Mouse (Mus musculus) stomach, postnatal 0 days (tissue): ENCODE data around the gene Tub. TPM values are rescaled to one million over a fixed set of nuclear protein-coding genes. Genes with fewer than 3 reads are reported as not detected.

Experiments
- ATAC-seq: fragments of 200-750 bp; cut with Nextera tagmentation; 2 replicates; pipeline ENCODE4 v1.8.0; 2017; ENCODE audit not compliant: low FRiP score, low TSS enrichment
- DNase-seq: peaks from one replicate; pipeline ENCODE4 v3.0.0-alpha.2; 2016; ENCODE audit warnings: low spot score
- H3K27ac ChIP-seq: fragments of 300-500 bp; sonication (generic); replicated peaks from 2 replicates; pipeline ENCODE4 v1.5.1; 2014; ENCODE audit warnings: mild to moderate bottlenecking, control low read depth
- H3K27me3 ChIP-seq: fragments of 300-500 bp; sonication (generic); 2 replicates; pipeline ENCODE4 v1.6.1; 2014; ENCODE audit warnings: low read length; ENCODE audit not compliant: control insufficient read depth, insufficient read depth
- H3K36me3 ChIP-seq: fragments of 300-500 bp; sonication (generic); 2 replicates; pipeline ENCODE4 v1.6.1; 2014; ENCODE audit warnings: low read length, mixed read lengths; ENCODE audit not compliant: control insufficient read depth, insufficient read depth
- H3K4me1 ChIP-seq: fragments of 300-500 bp; sonication (generic); replicated peaks from 2 replicates; pipeline ENCODE4 v1.6.1; 2014; ENCODE audit warnings: antibody characterized with exemption; ENCODE audit not compliant: control insufficient read depth, insufficient read depth
- H3K4me2 ChIP-seq: fragments of 300-500 bp; sonication (generic); replicated peaks from 2 replicates; pipeline ENCODE4 v1.6.1; 2014; ENCODE audit warnings: low read depth, mild to moderate bottlenecking, control low read depth, moderate library complexity
- H3K4me3 ChIP-seq: fragments of 300-500 bp; sonication (generic); 2 replicates; pipeline ENCODE4 v1.5.1; 2014; ENCODE audit warnings: low read depth, low read length, control low read depth
- H3K9ac ChIP-seq: fragments of 300-500 bp; sonication (generic); 2 replicates; pipeline ENCODE4 v1.6.1; 2014; ENCODE audit warnings: mild to moderate bottlenecking, low read length, control low read depth, mixed read lengths
- H3K9me3 ChIP-seq: fragments of 300-500 bp; sonication (generic); 2 replicates; pipeline ENCODE4 v1.6.1; 2016; ENCODE audit warnings: low read length; ENCODE audit not compliant: control insufficient read depth
- CTCF ChIP-seq: IDR thresholded peaks from 2 replicates; pipeline ENCODE4 v1.5.1; 2016; ENCODE audit warnings: antibody characterized with exemption, low read depth, mild to moderate bottlenecking, moderate library complexity
- EP300 ChIP-seq: optimal IDR thresholded peaks from 2 replicates; pipeline ENCODE3; 2016; ENCODE audit warnings: antibody characterized with exemption
- WGBS: fragments of 180-500 bp; shearing (Covaris S2); extraction: QIAGEN DNeasy Blood & Tissue Kit; methylation state at CpG from one replicate; pipeline ENCODE4 v1.1.7; 2014; 5-methylcytosine and 5-hydroxymethylcytosine counted together
- polyA plus RNA-seq: library from polyadenylated mRNA; unstranded; fragments of >200 nt; fragmentation: Nextera tagmentation; extraction: Ambion mirVana; gene quantifications from 2 replicates; pipeline ENCODE4 v1.2.1, GENCODE M21; 2015

Tub gene
- polyA plus RNA-seq, 1 experiment from 2014 or later, result 0.90 TPM

DNA sequence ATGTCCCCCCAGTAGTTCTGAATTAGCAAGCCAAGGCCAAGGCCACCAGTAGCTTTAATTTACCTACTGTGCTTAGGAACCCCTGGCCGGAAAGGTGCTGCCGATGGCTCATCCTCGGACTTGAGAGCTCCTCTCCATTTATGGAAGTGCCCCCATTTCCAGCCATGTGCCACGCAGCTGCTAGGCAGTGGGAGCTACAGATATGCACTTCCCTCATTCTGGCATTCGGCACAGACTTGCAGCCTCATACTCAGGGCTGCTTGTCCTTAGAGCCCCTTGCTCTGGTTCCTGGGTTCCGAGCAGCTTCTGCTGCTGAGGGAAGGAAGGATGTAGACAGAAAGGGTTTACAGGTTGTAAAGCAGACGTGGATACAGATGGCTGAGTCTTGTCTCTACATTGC lies 64.7 kb downstream of the Tub start:
- H3K27me3 ChIP-seq, result peaks cover 3% of the 10 kb centered on the region; the same call in 1 of the 2 replicates
- H3K9ac ChIP-seq, result no peak overlapping the region
- DNase-seq (no peak), ATAC-seq (no peak)
- WGBS, result 79% methylated on average over 7 of the region's 7 CpGs
- H3K4me3 ChIP-seq, result no peak overlapping the region
- H3K27ac ChIP-seq, result no peak overlapping the region
- H3K4me1 ChIP-seq, result no peaks in the 10 kb centered on the region
- H3K36me3 ChIP-seq, result no peaks in the 10 kb centered on the region
- no peak overlapping the region for H3K4me2 ChIP-seq
- H3K9me3 ChIP-seq, result no peaks in the 10 kb centered on the region
- TF ChIP-seq EP300 (no peak), CTCF (no peak)

DNA sequence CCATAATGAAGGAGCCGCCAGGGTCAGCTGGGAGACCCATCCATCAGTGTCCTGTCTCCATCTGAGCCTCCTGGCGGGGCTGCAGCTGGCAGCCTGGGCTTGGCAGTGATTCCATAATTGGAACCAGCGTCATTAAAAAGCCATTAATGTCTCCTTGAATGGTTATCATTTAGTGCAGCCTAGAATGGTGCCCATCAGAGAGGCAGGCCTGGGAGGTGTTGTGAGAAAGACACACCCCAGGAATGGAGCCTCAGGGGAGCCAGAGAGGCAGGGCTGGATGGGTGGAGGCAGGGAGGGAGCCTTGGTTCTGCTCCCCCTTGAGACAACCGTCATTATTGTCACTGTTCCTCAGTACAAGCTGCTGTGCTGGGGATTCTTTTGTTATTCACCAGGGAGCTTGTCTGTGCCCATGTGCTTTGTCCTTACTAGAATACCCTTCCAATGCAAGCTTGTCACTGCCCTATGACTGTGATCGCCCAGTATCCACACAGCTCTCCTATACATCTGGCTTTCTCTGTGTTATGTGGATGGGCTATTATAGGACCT lies 66.3 kb downstream of the Tub start:
- H3K4me2 ChIP-seq, result no peak overlapping the region
- WGBS, result 36% methylated on average over 5 of the region's 5 CpGs

DNA sequence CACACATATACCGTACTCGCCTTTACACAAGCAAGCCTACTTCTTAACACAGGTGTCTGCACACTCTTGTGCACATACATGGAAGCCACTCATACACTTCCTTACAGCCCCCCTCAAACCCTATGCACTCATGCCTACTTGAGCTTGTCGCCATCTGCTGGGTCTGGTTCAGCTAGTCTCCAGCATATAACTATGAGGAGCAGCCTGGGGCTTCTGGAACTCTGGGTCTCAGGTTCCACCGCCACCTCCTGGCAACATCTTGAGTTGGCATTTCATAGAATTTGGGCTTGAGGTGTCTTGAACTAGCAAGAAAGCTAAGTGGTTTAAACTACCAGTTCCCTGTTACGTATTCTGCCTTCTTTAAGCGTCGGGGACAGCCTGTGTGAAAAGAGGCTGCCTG lies 69.1 kb downstream of the Tub start:
- DNase-seq (no peak), ATAC-seq (no peak)

More for the DNA sequence above, 66.3 kb downstream of the Tub start:
- no peaks in the 10 kb centered on the region for H3K4me1 ChIP-seq
- DNase-seq (no peak), ATAC-seq (no peak)
- H3K9me3 ChIP-seq, result no peaks in the 10 kb centered on the region
- H3K27me3 ChIP-seq, result no peaks in the 10 kb centered on the region
- no peak overlapping the region for H3K27ac ChIP-seq
- TF ChIP-seq EP300, result no peak
- TF ChIP-seq CTCF, result no peak
- H3K36me3 ChIP-seq, result no peaks in the 10 kb centered on the region
- no peak overlapping the region for H3K4me3 ChIP-seq
- H3K9ac ChIP-seq, result no peak overlapping the region

DNA sequence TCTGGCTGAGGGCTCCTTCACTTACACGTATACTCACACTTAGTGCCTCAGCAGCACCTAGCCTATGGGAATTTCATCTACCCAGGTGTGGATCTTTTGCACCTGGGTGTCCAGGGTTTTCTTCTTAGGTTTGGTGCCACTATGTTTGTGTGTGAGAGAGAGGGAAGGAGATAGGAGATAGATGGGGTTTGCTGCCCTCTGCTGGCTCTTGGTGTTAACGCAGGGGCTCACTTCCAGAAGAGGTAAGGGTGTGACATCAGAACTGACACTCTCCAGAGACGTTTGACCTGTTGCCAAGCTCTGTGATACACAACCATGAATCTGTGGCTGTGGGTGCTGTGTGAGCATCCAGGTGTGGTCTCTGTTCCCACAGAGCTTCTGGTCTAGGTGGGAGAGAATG lies 71.3 kb downstream of the Tub start:
- no peak for TF ChIP-seq EP300
- TF ChIP-seq CTCF, result peak; percentile 89
- Histone ChIP-seq H3K4me1 (no peaks in the 10 kb centered on the region), H3K9ac (no peak overlapping the region), H3K27ac (no peak overlapping the region), H3K4me2 (no peak overlapping the region), H3K4me3 (no peak overlapping the region), H3K36me3 (no peaks in the 10 kb centered on the region), H3K27me3 (no peaks in the 10 kb centered on the region), H3K9me3 (no peaks in the 10 kb centered on the region)
- peak; percentile 36; the same call in 1 of the 2 replicates for ATAC-seq
- peak; percentile 69 for DNase-seq
- 11% methylated on average over 3 of the region's 3 CpGs for WGBS

More for the DNA sequence above, 69.1 kb downstream of the Tub start:
- Histone ChIP-seq H3K4me2 (no peak overlapping the region), H3K27me3 (no peaks in the 10 kb centered on the region), H3K4me1 (no peaks in the 10 kb centered on the region), H3K27ac (no peak overlapping the region), H3K9me3 (no peaks in the 10 kb centered on the region), H3K4me3 (no peak overlapping the region), H3K36me3 (no peaks in the 10 kb centered on the region), H3K9ac (no peak overlapping the region)
- WGBS, result 85% methylated on average over 7 of the region's 7 CpGs
- TF ChIP-seq EP300, result no peak
- TF ChIP-seq CTCF, result no peak; the same call in 1 of the 2 replicates

DNA sequence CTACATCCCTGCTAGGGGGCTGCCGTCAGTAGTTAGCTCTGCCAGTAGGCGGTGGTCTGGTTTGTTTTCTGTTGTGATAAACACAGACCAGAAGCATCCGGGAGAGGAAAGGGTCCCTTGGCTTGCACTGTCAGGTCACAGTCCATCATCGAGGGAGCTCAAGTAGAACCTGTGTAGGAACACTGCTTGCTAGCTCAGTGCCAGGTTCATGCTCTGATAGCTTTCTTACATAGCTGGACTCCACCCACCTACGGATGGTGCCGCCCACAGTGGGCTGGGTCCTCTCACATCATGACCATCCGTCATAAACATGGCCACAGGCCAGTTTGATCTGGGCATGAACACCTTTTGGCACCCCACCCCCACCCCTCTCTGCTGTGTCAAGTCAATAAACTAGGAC lies 75.6 kb downstream of the Tub start:
- TF ChIP-seq EP300 (no peak), CTCF (no peak)
- no peak for DNase-seq
- Histone ChIP-seq H3K9ac (no peak overlapping the region), H3K4me3 (no peak overlapping the region), H3K36me3 (no peaks in the 10 kb centered on the region), H3K9me3 (no peaks in the 10 kb centered on the region), H3K27me3 (no peaks in the 10 kb centered on the region), H3K4me2 (no peak overlapping the region), H3K4me1 (no peaks in the 10 kb centered on the region), H3K27ac (no peak overlapping the region)
- ATAC-seq, result no peak
- WGBS, result 74% methylated on average over 7 of the region's 7 CpGs

DNA sequence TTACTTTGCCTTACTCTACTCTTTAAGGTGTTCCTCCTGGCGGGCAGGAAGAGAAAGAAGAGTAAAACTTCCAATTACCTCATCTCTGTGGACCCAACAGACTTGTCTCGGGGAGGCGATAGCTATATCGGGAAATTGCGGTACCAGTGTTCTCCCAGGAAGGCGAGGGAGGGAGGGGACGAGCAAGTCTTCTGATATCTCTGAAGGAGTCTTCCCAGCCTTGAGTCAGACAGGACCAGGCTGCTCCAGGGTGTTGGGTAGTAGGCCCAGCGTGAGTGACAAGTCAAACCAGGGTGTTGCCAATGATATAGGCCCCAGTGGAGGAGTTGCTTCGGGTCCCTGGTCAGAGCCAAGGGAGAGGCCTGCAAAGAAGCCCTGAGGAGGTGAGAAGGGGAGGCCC lies 76.8 kb downstream of the Tub start:
- no peak overlapping the region for H3K27ac ChIP-seq
- no peak overlapping the region for H3K4me2 ChIP-seq
- H3K4me1 ChIP-seq, result no peaks in the 10 kb centered on the region
- H3K9ac ChIP-seq, result no peak overlapping the region
- no peak for ATAC-seq
- 87% methylated on average over 9 of the region's 9 CpGs for WGBS
- H3K36me3 ChIP-seq, result no peaks in the 10 kb centered on the region
- DNase-seq, result no peak
- TF ChIP-seq CTCF (no peak), EP300 (no peak)
- H3K27me3 ChIP-seq, result no peaks in the 10 kb centered on the region
- no peak overlapping the region for H3K4me3 ChIP-seq
- H3K9me3 ChIP-seq, result no peaks in the 10 kb centered on the region
